Mouse (Mus musculus) spleen, postnatal 4 days (tissue): ENCODE measurements around the gene Apoc4.

Experiments
- DNase-seq, 2 experiments: peaks; one replicate each; pipeline ENCODE4 v3.0.0; 2022; ENCODE audit warnings: low spot score in 2 of 2

The Apoc4 gene

DNA sequence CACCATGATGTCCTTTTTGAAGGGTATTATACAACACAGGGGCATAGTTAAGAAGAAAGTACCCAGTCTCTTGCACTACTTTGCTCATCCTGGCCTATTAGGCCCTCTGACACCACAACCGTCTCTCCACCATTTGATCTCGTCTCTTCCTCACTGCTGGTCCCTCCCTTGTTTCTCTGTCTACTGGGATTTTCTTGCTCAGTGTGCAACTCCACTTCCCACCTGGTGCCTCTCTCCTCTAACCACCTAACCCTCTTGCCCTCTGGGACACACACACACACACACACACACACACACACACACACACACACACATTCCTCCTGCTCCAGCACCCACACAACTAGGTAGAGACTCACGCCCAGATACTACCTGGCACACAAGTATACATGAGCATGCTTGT lies 2.4 kb downstream of the Apoc4 start:
- DNase-seq: no peak

DNA sequence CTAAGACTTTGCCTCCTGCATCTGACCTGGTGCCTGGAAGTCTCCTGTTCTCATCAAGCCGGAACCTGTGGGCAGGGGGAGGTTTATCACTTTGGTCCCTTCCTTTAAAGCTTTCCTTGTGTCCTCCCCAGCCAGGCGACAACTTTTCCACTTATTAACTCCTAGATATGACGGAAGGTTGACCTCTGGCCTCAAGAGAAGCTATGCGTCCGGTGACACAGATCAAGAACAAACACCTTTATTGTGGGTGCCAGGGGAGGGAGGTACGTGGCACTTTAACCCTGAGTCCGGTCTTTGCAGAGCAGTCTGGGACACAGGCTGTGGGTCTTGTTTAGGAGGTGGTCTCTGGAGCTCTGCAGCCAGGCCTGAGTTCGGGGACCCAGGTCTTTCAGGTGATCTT lies 3.4 kb downstream of the Apoc4 start, which contains the start of gene Apoc2:
Gene Apoc2, minus strand, starts transcription at position 70 of the 400 bp plus-strand sequence.
- no peak for DNase-seq

DNA sequence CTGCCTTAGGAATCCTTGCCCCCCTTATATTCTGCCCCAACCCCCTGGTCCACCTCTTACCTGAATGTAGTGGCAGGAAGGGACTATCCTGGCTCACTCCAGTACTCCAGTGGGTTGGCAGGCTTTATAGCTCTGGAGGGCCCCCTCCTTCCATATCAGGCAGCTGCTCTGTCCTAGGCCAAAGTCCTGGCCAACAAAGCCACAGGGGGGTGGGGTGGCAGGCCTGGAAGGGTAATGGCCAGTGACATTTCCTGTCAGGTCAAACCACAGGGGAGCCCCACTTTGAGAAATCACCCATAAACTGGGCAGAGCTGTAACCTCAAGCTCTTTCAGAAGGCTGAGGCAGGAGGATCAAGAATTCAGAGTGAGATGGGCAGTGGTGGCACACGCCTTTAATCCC lies 4.6 kb downstream of the Apoc4 start:
- no peak for DNase-seq

DNA sequence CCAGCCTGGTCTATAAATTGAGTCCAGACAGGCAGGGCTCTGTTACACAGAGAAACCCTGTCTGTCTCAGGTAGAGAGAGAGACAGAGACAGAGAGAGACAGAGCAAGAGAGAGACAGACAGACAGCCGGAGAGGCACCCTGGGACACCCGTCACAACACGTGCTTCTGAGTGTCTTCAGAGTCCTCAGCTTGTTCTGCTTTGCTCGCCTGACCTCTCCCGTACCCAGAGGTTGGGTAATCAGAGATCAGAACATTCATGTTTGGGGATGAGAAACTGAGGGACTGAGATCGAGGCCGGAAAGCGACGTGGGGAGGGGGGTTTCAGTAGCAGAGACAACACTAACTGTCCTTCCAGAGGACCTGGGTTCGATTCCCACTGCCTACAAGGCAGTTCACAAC lies 5.5 kb downstream of the Apoc4 start:
- no peak for DNase-seq

DNA sequence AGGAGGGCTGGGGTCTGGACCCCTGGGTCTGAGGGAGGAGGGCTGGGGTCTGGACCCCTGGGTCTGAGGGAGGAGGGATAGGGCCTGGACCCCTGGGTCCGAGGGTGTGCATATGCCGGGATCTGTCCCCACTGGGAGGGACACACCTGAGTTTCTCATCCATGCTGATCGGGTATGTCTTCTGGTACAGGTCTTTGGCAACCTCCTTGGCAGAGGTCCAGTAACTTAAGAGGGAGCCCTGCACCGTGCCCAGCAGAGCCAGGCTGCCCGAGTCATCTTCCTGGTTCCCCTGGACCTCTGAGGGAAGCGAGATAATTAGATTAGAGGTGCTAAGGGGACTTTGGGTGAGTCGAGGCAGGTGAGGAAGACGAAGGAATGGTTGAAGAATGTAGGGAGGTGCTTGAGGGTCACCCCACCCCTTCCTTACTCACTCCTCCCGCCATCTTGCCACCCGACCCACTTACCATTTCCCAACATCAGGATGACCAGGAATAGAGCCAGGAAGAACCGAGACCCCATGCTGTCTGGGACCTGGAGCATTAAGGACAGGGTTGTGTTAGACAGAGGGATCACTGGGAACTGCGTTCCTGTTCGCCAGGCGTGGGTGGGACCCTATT lies 8.1 kb downstream of the Apoc4 start:
- no peak for DNase-seq

DNA sequence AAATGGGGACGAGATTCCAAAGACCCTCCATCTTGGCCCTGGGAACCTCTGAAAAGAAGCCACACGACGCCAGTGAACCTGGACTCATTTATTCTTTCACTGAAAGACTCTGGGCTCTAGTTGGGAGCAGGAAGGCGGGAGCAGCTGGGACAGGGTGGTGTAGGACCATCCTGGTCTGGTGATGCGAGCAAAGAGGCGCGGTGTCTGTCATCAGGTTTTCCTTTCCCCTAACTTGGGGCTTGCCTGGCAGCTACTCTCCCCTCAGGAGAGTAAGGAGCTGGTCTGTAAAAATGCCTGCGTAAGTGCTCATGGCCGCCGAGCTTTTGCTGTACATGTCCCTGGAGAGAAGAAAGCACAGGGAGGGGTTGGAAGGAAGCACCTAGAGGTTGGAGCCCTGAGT lies 9.8 kb downstream of the Apoc4 start:
- DNase-seq: no peak

DNA sequence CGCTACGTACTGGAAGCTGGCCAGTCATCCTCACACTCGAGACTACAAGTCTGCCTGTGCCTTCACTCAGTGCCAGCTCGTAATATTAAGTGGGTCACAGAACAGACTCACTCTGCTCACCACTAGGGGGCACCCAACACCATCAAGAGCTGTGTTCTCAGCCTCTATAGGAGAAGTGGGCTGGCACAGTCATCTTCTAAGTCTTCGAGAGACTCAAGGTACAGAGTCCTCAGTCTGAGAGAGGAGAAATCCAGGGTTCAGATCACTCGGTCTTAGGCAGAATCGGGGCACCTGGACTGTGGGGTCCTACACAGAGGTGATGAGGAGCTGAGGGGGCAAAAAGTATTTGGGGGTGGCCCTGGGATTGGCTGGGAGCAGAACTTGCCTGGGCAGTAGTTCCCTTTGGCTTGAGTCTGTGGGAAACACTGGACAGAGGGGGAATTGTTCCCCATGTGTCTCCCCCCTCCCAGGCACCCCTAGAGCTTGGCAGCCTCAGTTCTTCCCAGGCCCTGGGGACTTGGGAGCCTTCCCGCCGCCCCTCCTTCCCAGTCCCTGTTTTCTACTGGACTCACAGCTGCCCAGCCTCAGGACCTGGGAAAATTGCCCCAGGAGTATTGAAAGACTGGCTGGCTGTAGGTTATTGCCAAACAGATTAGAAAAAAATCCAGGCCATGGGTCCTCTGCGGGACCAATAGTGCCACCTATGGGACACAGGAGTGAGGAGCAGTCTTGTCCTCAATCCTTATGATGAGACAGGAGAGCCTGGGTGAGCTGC lies 12.1 kb downstream of the Apoc4 start:
- DNase-seq: peak; percentile 89 to 96

DNA sequence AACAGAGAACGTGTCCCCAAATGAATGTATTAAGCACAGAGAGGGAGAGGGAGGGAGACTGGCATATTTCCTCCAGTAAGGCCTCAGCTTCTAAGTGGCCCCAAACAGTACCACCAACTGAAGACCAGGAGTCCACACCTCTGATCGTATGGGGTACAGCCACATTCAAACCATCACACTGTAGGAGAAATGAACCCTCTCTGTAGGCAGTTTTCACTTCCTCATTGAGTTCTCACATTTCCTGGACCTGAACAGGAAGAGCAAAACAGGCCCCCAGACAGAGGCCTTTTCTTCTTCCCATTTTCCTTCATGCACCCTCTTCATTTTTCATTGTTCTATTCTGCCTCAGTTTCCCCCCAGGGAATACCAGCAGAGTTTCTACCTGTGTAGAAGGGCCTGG lies 13.8 kb downstream of the Apoc4 start:
- no peak for DNase-seq

DNA sequence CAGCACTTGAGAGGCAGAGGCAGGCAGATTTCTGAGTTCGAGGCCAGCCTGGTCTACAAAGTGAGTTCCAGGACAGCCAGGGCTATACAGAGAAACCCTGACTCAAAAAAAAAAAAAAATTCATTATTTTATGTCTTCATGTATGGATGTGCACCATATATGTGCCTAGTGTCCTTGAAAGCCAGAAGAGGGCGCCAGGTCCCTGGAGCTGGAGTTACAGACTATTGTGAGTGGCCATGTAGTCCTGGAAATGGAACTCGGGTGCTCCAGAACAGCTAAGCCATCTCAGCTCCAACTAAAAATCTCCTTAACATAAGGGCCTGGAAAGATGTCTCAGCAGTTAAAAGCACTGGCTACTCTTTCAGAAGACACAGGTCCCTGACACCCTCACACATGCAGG lies 14.5 kb downstream of the Apoc4 start:
- no peak for DNase-seq

DNA sequence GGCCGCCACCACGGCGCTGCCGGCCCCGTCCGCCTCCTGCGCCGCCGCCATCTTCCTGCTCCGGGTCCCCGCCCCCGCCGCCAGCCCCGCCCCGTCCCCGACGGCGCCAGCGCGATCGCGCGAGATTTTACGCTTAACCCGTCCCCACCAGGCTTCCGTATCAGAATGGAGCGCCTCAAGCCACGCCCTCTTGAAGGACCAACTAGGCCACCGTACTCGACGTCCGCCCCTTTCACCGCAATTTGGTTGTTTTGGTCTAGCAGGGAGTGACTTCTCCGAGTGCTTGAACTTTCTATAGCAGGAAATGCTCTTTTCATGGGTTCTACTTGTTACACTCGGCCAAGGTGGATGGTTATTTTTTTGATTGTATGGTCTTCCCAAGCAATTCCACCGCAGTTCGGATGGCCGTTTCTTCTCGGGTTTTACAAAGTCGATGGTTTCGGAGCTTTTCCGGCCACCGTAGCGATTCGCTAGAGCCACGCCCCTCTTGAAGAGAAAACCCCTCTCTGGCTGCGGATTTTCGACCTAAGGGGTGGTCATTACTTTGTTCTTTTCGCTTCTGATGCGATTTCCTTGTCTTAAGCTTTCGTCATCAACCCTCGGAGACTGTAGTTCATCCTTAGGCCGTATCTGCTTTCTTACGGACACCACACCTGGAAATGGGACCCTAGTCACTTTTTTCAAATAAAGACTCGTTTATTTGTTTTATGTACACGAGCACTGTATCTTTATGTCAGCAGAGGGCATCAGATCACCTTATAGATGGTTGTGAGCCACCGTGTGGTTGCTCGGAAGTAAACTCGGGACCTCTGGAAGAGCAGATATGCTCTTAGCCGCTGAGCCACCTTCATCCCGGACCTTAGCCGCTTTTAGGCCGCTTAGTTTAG lies 16.1 kb downstream of the Apoc4 start, which contains the start of gene Clptm1:
Gene Clptm1, minus strand, starts transcription at position 79 of the 887 bp plus-strand sequence.
- DNase-seq: peak; percentile 97 to 99

DNA sequence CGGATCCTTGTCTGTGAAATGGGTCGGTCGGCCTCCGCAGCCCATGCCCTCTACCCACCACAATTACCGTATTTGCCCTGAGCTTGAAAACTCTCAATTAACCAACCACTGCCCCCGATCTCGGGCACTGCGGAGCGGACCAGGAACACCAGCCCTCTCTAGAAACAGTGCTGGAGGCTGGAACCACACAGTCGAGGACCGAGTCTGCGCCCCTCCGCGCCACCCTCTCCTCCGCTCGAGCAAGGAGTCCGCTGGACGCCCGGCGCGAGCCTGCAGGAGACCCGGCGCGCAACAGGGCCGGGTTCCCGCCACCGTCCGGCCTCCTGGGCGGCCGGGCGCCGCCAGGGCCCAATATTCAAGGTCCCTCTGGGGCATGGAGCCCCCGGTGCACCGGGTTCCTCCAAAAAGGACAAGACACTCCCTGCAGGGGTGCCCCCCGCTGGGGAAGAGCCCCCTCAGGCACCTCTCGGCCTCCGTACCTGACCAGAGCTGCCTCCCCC lies 16.8 kb downstream of the Apoc4 start:
- no peak for DNase-seq

DNA sequence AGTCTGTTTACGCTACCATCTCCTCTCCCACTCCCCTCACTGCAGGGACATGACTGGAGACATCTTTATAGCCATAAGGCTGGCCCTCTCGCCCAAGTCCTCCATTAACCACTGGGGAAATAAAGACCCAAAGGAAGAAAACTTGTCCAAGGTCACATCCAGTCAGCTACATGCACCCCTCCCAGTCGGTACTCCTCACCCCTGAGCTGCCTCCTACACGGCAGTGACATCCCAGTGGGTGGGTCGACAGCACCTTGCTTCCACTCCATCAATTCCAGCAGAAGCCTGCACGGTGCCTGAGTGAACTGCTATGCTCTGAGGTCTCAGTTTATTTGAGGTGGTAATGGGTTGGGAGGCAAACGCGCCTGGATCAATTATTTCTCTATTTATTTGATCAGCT lies 17.3 kb downstream of the Apoc4 start:
- DNase-seq: no peak

DNA sequence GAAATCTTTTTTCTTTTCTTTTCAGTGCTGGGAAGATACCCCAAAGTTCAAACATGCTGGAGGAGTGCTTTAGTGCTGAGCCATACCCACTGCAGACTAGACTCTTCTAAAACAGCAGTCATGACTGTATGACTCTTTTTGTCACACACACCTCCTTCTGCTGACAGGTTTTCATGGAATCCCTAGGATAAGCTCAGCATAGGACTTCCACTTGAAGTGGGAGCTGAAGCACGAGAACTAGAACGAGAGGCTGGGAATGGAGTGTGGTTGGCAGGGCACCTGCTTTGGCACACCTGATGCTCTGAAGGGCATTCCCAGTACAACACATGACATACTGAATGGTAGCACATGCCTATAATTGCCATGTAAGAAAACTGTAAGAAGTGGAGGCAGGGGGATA lies 28.7 kb downstream of the Apoc4 start:
- no peak for DNase-seq

DNA sequence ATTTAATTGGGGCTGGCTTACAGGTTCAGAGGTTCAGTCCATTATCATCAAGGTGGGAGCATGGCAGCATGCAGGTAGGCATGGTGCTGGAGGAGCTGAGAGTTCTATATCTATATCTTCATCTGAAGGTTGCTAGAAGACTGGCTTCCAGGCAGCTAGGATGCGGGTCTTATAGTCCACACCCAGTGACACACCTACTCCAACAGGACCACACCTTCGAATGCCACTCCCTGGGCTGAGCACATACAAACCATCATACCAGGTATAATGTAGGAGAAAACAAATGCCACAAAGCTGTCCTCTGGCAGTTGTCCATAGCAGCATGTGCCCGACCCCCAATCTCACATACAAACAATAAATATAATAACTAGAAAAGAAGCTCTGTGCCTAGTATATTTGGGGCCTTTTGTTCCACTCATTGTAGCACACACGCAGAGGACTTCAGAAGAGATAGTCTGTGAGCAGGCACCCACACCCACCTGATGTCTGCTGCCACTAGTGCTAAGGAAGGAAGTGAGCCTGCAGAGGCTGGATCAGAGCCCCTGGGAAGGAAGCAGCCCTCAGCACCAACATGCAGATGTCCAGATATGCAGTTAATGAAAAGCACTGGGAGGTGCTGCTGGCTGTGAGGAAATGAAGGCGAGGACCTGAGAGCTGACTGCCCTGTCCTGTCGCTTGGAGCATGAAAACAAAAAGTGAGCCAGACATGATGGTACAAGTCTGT lies 30.1 kb downstream of the Apoc4 start:
- DNase-seq: no peak

DNA sequence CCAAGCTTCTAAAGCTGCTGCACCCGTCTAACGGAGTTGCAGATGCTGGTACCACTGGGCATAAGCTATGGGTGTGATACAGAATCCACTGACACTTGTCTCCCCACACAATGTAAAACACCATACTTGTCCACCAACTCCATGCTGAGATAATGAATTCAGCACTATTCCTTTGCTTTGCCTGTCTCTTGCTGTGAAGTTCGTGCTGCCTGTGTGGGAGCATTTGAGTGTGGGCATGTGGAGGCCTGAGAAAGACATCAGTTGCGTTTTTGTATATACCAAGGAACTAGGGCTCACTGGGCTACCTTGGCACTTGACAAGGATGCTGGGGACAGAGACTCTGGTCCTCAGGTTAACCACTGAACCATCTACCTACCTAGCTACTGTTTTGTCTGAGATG lies 40.1 kb downstream of the Apoc4 start:
- no peak for DNase-seq

DNA sequence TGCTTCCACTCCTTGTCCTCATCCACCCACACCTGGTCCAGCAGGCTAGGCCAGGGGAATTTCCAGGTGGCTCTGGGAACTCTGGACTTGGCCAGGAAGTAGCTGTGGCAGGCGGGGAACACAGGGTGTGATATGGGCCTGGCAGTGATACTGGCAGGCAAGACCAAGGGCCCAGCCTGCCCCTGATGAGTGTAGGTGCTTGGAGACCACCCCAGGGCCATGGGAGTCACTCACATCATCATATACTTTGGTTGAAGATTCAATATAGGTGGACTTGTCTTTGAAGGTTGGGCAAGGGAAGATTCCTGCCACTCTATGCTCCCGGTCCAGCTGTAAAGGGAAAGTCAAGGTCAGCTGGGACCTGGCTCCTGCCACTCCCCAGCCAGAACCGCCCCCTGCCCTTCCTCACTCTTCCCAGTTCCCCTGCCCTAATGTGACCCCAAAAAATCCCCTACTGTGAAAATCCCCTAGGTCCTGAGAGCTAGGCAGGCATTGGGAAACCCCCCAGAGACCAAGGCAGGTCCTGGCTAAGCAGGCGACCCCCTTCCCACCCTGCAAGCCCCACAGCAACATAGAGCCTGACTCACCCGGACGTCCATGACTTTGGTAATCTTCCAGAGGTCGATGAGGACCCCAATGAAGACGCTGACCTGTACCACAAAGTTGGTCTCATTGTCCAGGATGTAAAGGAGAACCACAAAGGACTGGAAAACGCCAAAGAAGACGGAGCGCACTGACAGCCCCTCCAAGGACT lies 46.0 kb downstream of the Apoc4 start:
- no peak for DNase-seq

DNA sequence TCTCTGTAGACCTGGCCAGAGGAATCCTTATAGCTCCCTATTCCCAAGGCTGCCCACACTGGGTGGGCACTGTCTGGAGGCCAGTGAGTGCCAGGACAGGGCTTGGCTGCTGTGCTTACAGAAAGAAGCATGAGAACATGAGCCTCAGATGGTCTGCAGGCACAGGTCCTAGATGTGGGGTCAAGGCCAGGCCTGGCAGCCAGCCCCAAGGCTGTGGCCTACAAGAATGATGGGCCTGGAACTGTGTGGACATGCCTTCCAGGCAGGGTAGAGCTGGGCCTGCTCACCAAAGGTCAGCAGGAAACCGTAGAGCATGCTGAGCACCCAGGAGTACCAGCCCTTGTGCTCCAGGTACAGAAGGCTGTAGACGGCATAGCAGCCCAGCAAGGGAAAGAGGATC lies 46.7 kb downstream of the Apoc4 start:
- DNase-seq: no peak

DNA sequence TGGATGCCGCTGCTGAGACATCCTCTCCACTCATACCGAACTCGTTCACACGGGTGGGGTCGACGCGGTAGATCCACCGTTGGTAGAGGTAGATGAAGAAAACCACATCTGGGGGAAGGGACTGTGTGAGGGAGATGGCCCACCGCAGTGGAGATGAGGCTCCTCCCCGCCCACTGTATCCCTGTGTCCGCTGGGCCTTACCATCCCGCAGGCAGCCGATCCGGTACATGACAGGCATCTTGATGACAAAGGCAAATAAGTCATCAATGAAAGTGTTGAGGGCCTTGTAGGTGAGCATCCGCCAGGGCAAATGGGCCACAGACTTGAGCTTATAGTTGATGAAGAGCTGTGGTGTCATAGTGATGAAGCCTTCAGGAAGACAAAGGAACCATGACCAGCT lies 47.4 kb downstream of the Apoc4 start:
- no peak for DNase-seq

DNA sequence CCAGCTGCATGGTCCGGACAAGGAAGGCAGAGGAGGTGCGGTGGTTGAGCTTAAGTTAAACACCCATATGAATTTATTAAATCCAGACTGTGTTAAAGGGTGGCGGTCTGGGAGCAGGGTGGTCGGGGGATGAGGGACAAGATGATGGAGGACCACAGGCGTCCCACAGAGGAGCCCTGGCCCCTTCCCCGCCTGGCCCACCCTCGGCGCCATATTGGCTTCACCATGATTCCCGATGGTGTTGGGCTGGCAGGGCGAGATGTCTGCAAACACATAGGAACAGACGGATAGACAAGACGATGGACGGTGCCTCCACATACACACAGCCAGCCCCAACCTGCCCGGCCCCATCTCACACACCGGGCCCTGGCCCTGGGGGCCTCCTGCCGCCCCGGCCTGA lies 48.1 kb downstream of the Apoc4 start:
- no peak for DNase-seq

DNA sequence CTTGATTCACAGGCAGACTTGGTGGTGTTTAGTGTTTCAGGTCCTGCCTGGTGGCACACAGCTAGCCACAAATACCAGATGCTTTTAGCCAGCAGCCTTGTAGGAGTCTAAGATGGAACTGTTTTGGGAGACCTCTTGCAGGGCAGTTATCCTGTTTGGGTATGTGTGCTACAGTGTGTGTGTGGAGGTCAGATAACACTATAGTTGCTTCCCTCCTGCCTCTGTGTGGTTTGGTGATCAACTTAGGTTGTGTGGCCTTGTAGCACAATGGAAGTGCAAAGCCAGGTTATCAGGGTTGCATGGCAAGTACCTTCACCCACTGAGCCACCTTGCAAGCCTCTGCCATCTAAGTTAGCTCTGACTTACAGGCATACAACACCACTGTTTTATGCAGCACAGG lies 48.6 kb downstream of the Apoc4 start:
- no peak for DNase-seq

DNA sequence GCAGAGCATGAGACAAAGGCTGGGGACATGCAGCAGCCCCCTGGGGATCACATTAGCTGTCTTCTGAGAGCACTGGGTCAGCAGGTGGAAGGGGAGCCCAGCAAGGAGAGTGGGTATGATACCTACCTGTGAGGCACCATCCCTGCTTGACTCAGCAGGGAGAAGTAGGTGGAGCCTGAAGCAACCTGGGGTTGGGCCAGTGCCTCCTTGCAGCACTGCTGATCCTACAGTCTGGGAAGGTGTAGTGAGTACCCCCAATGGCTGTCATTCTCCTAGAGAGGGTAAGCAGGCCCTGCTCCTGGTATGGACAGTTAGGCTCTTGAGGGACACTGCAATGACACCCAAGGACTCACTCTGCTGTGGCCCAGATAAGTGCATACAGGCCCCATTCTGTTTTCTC lies 49.0 kb downstream of the Apoc4 start:
- no peak for DNase-seq
